Mouse (Mus musculus) right cerebral cortex, adult 18-20 months (tissue): ENCODE measurements around the gene Tgfbr2.
A peak's percentile ranks its signal among the peaks of the same experiment; 100 is the strongest.

ENCODE experiments used
- DNase-seq: peaks from one replicate; pipeline ENCODE4 v3.0.0; 2022; ENCODE audit warnings: mixed read lengths

The Tgfbr2 gene

DNA sequence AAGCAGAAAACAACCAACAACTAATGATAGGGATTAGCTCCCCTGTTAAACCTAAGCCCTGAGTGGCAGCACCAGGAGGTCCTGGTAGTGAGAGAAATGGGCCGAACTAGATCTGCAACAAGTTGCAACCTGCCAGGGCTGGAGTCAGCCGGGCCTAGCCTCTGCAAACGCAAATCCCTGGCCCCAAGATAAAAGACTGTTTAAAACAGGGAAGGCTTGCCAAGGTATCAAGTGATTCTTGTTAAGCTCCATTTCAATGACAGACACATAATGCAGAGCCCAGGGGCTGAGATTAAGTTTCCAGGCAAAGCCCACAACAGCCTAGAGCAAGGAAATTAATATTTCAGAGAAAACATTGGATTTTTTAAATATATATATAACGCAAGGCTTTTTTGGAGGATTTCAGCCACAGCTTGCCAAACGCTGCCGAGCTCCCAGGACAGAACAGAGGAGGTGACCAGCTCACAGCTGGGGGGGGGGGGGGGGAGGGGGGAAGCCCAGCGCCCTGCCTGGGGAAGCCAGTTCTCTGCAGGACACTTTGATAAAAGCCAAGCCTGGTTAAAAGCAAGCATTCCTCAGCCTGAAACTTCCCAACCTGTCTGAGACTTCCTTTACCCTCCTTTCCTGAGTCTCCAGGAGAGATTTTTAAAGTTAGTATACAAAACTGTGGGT lies 24.3 kb downstream of the Tgfbr2 start:
- DNase-seq, result no peak

DNA sequence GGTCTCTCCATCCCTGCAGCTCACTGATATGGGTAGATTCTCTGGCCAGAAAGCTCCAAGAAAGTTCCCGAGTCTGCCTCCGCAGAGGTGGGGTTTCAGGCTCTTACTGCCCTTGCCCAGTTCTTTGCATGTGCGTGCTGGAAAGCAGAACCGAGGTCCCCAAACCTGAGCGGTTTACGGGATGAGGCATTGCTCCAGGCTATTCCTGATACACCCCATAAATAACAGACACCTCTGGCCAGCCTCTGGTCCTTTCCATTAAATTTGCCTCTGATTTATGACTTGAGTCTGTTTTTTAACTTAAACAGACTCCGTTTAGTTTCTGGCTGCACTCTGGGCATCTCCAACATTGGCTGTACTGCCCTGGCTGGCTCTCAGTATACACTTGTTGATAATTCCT lies 26.4 kb downstream of the Tgfbr2 start:
- no peak for DNase-seq

DNA sequence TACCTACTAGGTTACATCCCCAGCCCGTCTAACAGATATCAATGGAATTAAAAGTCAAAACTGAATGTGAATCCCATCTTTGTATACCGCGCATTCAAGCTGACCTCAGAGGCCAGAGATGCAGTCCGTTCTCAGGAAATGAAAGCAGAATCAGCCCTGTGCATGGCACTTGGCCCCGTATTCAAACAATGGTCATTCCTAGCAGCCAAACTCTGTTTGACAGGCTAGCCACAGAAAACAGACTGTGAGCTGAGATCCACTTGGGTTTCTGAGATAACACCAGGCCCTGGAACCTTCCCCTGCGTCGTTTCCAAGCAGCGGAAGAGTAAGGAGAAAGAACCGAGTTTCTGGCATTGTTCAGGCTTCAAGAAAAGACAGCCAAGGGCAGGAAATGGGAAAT lies 28.9 kb downstream of the Tgfbr2 start:
- DNase-seq, result no peak

DNA sequence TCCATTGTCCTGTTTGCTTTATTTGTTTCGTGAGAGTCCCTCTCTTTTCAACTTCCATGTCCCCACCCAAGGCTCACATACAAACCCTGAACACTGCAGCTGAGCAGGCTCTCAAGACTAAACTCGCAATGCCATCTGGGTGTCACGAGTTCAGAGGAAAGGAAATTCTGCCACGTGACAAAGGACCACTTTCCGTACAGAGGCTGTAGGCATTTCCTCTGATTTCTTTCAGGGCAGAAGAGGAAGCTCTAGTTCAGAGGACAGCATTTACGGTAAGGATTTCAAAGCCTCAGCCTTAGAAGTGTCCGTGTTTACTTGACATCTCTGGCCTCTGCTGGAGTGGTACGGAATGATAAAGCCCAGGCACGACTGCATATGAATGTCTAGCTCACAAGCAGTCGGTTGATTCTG lies 29.9 kb downstream of the Tgfbr2 start:
- DNase-seq, result no peak

DNA sequence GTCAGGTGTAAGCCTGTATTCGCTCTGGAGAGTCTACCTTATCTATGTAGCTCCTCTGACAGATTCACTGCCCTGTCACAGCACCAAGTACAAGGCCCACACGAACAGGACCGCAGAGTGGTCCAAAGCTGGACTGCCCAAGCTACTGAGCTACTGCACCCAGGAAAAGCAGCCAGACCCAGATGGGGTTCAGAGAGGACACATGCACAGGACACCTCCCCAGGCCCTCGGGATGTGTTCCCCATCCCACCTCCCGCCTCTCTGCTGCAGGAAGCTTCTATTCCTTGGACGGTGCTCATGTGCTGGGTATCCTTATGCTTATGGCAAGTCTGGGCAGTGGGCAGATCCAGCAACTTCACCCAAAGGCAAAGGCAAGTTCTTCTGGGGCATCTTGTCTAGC lies 34.7 kb downstream of the Tgfbr2 start:
- no peak for DNase-seq

DNA sequence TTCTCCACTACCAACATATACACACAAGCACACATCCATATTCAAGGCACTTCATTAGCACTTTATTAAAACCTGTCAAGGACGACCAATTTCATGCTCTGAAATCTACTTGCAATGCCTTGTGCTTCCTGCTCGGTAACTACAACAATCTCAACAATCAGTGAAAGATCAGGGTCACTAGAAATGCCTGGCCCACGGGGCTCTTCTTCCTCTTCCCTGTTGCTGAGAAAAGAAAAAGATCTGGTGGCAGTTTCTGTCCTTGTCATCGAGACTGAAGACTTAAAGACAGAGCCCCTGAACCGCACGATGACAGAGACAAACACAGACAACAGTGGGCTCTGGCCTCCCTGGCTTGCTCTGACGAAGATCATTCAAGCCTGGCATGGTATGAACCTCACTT lies 35.6 kb downstream of the Tgfbr2 start:
- no peak for DNase-seq

DNA sequence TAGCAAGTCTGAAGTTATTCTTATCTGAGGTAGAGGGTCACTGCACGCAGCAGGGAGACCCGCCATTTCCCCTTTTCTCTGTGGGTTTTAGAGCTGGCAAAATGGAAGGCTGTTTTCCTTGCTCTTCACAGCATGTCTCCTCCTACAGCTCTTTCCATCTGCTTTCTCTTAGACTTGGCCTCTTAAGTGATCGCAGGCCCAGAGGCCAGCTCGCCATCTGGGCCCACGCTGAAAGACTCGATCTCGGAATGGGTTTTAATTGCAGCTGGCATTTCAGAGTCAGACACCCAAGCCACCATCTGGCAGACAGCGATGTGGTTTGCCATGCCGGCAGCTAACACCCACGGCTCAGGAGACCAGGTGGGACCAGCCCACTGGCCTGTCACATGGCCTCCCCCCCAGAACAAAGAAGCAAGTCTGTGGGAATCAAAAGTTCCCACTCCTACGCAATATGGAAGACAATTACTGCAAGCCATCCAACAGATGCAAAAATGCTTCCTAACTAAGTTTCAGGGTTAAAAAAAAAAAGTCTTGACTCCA lies 36.5 kb downstream of the Tgfbr2 start:
- DNase-seq, result peak; percentile 49

DNA sequence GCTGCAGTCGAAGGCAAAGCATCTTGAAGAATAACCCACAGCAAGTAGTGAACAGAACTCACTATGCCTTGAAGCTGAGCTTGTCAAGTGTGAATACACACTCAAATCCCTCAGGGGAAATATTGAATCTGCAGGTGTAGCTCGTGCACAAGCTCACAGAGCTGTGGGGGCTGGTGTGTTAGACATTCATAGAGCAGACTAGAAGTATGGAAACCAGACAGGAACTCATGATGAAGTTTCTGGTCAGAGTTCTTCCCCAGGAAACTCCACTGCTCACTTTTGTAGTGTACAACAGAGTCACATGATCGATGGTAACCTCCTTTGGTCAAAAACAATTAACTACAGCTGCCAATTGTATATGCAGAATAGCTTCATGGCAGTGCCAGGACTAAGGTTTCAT lies 37.5 kb downstream of the Tgfbr2 start:
- no peak for DNase-seq

DNA sequence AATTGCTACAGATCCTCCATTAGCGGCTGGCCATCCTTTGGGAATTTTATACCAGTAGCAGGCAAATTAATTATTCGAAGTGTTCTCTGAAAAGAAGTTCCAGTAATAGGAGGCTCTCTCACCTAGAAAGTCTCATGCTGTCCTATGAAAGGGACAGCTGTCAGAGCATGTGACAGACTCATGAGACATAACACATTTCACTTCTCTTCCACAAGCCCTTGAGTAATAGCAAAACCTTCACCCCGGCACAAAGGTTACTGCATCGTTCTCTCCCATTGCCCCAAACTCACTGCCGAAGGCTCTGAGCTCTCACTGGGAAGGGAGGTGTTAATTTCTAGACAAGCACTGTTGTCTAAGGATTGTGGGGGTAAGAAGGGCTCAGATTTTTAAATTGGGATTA lies 38.3 kb downstream of the Tgfbr2 start:
- no peak for DNase-seq

DNA sequence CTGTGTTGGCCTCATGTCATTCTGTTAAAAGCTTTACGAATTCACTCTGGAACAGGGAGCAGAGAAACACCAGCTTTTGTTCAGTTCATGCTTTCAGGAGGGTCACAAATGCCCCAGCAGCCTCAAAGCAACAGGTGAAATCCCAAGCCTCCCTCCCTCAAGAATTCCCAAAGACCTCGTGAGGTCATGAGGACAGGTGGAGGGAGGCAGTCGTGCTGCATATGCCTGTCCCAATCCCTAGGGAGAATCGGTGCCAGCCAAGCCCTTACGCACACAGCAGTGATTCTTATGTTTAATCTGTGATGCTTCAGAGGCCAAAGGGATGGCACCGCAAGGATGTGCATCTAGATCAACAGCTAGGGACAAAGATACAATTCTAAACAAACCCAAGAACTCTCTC lies 39.0 kb downstream of the Tgfbr2 start:
- DNase-seq, result no peak

DNA sequence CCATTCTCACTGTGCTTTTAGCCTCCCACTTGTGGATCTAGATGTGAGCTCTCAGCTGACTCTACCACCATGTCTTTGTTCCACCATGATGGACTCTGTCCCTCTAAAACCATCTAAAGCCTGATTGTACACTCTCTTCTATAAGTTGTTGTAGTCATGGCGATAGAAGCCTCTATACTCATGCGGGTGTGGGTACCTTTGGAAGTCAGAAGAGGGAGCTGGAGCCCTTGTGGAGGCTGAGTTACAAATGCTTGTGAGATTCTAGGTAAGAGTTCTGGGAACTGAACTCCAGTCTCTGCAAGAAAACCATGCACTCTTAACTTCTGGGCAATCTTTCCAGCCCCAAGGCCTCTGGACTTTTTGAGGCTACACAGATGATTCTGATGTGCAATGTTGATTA lies 40.7 kb downstream of the Tgfbr2 start:
- no peak for DNase-seq

DNA sequence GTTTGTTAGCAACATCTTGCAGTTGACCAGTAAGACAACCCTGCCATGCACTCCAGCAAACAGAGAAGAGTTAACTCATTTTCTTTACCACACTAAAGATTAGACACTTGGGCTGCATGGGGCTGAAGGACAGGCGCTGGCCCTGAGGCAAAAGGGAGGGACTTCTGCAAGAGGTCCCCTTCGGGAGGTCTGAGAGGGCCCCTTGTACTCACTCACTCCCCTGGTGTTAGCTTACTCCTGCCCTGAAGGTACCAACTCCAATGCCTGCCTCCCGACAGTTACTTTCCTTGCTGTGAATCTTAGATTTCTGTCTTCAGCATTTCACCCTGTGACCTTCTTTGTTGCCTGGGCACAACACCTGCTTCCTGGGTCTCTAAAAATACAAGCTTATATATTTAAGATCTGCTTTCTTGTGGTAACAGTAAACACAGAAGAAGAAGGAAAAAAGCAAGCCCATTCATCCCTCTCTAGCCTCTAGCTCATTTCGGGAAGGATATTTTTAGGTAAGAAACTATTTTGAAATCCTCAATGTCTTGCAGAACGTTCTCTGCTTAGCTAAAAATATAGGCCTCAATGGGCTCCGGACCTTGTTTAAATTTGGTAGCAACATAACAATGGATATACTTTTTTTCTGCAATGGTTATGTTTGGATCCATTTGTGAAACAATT lies 41.7 kb downstream of the Tgfbr2 start:
- no peak for DNase-seq

DNA sequence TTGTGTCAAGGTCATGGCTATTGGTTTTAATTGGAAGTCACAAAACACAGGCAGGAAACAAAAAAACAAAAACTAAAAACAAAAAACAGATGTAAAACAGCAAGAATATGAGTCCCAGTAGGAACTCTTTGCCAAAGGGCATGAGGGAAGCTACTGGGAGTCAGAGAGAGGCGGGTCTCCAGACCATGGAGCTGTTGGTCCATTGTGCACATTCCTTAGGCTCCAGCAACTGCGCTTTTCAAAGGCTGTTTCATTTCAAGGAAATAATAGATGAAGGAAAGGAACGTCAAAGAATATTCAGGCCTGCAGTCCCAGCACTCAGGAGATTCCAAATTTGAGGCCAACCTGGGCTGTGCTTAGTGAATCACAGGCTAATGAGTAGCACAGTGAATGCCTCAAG lies 46.3 kb downstream of the Tgfbr2 start:
- DNase-seq, result no peak

DNA sequence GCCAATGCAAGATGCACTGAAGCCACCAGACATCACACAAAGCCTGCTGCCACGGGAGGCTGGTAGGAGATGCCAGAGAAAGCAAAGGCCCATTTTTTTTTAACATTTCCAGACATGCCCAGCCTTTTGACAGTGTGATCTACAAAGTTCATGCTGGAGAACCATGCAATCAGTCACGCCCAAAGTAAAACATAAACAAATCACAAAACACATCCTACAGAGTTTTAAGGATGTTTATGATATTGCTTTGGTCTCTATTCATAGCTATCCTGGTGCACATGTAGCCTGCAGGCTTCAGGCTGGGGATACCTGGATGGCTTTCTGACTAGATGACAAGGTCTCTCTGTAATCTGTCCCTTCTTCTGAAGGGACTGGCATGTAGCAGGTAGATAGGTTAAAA lies 46.8 kb downstream of the Tgfbr2 start:
- DNase-seq, result no peak

DNA sequence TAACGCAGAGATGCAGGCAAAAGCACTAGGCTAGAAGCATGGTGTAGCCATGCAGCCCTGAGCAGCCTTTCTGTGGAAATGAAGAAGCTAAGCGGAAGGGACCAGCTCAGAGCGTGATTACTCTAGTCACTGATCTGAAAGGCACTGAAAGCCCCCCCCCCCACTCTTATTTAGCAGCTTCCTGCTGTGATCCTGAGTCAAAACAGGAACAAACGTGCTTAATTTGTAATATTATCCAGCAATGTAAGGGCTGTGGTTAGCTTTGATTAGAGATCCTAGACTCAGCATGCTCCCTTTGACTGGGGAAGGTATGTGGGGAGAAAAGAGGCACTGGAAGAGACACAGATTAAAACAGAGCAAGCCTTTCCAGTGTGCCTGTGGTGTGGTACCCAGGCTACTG lies 48.7 kb downstream of the Tgfbr2 start:
- DNase-seq, result no peak

DNA sequence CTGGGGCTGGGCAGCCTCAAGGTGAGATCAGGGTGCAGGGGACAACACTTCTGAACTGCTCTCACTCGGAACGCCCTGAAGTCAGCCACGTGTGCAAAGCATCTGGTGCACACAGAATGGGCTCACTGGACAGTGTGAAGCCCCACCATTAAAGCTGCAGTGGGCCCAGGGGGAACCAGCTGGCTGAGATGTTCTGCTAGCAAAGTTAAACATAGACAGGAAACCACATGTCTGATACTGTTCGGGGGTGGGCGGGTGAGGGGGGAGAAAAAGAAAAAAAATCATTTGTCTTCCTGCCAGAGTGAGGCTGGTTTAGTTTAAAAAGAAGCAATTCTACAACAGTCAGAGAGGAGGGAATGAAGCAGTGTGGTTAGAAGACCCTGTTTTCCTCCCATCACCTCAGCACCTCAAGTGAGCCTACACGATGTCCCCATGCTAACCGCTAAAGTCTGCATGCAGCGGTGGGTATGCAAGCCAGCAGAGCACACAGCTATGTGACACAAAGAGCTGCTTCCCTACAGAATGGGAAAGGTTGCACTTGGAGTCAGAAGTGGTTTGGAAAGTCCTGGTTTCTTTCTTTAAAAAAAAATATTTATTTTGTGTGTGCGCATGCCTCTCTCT lies 52.1 kb downstream of the Tgfbr2 start:
- no peak for DNase-seq

DNA sequence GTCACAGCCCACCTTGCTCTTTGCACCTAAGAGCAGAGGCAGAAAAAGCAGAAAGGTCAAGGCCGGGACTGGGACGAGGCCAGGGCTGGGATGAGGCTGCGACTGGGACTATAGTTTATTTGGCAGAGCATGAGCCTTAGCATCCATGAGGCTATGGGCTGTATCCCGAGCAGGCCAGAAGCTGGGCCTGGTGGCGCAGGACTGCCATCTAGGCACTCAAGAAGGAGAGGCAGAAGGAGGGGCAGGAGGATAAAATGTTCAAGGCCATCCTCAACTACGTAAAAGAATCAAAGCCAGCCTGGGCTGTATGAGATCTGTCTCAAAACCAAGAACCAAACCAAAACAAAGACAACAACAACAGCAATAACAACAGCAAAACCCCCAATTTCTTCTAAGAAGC lies 52.6 kb downstream of the Tgfbr2 start:
- DNase-seq, result no peak

DNA sequence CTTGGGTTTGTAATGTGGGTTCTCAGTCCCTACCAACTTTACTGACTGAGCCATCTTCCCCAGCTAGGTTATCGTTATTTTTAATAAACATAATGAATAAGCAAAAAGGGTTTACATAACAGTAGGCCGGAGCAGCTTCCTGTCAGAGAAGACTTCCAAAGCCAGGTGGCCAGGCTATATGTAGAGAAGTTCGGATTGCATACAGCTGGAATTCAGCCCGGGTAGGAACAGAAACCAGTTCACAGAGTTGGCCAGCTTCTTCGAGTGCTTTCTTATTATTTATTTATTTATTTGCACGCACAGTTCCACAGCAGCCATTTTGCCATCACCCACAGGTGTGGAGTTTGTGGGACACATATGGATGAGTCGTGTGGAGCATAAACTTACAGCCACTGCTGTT lies 53.7 kb downstream of the Tgfbr2 start:
- no peak for DNase-seq

DNA sequence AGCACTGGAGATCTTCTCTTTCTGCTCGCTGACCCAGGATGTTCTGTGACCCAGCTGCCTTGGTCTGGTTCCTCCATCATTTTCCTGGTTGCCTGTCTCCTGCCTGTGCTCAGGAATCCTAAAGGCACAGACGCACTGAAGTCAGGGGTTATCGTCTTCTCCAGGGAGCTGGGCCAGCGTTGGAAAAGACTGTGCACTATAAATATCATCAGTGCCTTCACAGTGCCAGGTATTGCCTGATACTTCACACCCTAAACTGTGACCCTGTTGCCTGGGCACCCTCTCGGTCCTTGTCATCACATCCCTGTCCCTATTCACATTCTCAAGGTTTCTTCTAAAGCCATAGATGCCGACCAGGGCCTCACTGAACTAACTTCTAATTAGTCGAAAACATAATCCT lies 55.2 kb downstream of the Tgfbr2 start:
- no peak for DNase-seq

DNA sequence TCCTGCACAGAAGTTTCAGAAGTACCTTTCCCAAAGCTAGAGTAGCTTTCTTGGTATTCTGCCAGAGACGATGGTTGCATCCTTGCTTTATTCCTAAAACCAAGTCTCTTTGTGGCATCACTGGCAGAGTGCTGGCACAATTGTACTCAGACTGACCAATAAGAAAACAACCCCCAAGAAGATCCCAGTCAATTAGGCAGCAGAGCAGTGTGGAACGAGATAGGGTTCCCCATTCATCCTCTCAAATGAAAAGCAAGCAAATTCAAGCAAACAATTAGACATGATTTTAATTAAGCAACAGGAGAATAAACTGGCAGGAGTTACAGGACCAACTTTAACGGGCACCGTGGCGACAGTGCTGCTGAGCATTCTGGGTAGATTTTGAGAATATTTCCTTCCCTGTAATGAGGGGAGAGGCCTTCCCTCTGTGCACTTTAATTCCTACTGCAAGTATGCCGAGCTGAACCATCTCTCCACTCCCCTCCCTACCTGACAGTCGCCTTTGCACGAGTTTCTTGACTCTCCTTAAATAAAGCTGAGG lies 56.8 kb downstream of the Tgfbr2 start:
- no peak for DNase-seq

DNA sequence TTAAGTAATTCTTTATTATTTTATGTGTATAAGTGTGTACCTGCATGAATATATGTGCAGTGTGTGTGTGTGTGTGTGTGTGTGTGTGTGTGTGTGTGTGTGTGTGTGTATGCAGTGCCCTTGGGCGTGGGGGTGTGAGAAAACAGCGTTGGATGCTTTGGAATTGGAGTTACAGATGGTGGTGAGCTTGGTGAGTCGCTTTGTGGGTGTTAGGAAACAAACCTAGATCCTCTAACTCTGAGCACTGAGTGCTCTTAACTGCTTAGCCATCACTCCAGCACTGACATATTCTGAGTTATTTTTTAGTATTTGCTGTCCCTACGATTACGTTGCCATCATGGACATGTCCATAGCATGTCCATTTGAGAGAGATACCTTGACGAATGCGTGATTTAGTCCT lies 59.3 kb downstream of the Tgfbr2 start:
- DNase-seq, result no peak

DNA sequence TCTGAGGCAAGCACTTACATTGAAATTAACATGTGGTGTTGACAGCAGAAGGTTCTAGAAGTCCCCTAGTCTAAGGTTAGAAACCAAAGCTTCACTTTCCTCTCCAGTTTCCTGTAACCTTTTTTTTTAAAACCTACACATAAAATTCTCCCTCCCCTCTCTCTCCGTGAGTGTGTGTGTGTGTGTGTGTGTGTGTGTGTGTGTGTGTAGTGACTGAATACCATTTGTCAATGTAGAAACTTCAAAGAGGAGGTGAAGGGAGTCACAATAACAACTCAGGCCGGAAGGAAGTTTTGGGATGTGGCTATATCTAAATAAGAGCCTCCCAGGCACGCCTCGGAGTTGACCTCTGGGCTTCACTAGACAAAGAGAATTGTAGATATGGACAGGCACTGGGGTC lies 60.8 kb downstream of the Tgfbr2 start:
- no peak for DNase-seq

DNA sequence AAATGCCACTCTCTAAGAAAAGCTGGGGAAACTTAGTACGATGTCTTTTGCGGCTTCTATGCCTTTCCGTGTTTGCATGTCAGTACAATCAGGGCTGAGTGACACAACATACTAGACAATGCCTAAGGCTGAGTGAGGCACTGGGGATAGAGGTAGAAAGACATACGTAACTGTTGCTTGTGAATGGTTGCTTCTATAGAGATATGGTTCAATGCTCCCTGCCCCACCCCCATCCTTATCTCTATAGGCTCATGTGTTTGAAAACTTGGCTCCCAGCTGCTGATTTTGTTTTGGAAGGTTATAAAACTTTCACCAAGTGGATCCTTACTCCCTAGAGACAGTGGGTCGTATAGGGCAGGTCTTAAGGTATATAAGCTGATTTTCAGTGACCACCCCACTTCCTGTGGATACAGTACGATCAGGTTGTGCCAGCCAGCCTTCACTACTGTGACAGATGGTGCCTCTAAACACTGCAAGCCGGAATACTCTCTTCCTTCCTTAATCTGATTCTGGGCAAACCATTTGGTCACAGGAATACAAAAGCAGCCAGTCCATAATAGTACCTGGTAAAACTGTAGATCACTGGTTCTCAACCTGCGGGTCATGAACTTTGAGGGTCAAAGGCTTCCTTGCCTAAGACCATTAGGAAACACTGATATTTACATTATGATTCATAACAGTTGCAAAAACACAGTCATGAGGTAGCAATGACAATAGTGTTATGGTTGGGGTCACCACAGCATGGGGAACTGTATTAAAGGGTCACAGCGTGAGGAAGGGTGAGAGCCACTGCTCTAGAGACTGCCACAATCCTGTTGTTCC lies 63.8 kb downstream of the Tgfbr2 start:
- DNase-seq, result no peak
